Mouse (Mus musculus): Measurements from ENCODE around the gene Adgrd1. TPM values are rescaled to one million over a fixed set of nuclear protein-coding genes. Genes with fewer than 3 reads are reported as not detected.

The Adgrd1 gene
- polyA plus RNA-seq, 1 experiment from 2014 or later, result not detected

GRCm38 (mm10) chr5:129161372-129162051, 65.0 kb downstream of the Adgrd1 start:
- 85% methylated on average over 11 of the region's 11 CpGs for WGBS (ENCODE audit: missing documents)
- Histone ChIP-seq H3K27ac (no peak overlapping the region), H3K36me3 (ENCODE audit: inconsistent target) (no peaks in the 10 kb centered on the region), H3K79me2 (ENCODE audit: inconsistent target) (no peaks in the 10 kb centered on the region), H3K4me3 (ENCODE audit: inconsistent target) (no peak overlapping the region)

- no peak overlapping the region for H3K4me3 ChIP-seq (ENCODE audit: inconsistent target)
- H3K27ac ChIP-seq, result no peak overlapping the region
- H3K79me2 ChIP-seq (ENCODE audit: inconsistent target), result no peaks in the 10 kb centered on the region
- WGBS (ENCODE audit: missing documents), result 95% methylated on average over 8 of the region's 8 CpGs
- H3K36me3 ChIP-seq (ENCODE audit: inconsistent target), result no peaks in the 10 kb centered on the region
These were observed 66.9 kb downstream of the Adgrd1 start for GRCm38 (mm10) chr5:129163416-129163815.

- no peak overlapping the region for H3K4me3 ChIP-seq (ENCODE audit: inconsistent target)
- 59% methylated on average over 10 of the region's 10 CpGs for WGBS (ENCODE audit: missing documents)
These were observed 67.5 kb downstream of the Adgrd1 start for GRCm38 (mm10) chr5:129164091-129164490.

GRCm38 (mm10) chr5:129164911-129165584, 68.5 kb downstream of the Adgrd1 start:
- Histone ChIP-seq H3K79me2 (ENCODE audit: inconsistent target) (no peaks in the 10 kb centered on the region), H3K27ac (no peak overlapping the region), H3K36me3 (ENCODE audit: inconsistent target) (no peaks in the 10 kb centered on the region), H3K4me3 (ENCODE audit: inconsistent target) (no peak overlapping the region)
- WGBS (ENCODE audit: missing documents), result 87% methylated on average over 10 of the region's 10 CpGs

More at GRCm38 (mm10) chr5:129164091-129164490, 67.5 kb downstream of the Adgrd1 start:
- Histone ChIP-seq H3K27ac (no peak overlapping the region), H3K79me2 (ENCODE audit: inconsistent target) (no peaks in the 10 kb centered on the region), H3K36me3 (ENCODE audit: inconsistent target) (no peaks in the 10 kb centered on the region)

GRCm38 (mm10) chr5:129165595-129165994, 69.0 kb downstream of the Adgrd1 start:
- Histone ChIP-seq H3K36me3 (ENCODE audit: inconsistent target) (no peaks in the 10 kb centered on the region), H3K79me2 (ENCODE audit: inconsistent target) (no peaks in the 10 kb centered on the region), H3K27ac (no peak overlapping the region), H3K4me3 (ENCODE audit: inconsistent target) (no peak overlapping the region)
- 91% methylated on average over 7 of the region's 7 CpGs for WGBS (ENCODE audit: missing documents)

- no peaks in the 10 kb centered on the region for H3K79me2 ChIP-seq (ENCODE audit: inconsistent target)
- H3K27ac ChIP-seq, result no peak overlapping the region
- no peak overlapping the region for H3K4me3 ChIP-seq (ENCODE audit: inconsistent target)
- 63% methylated on average over 5 of the region's 5 CpGs for WGBS (ENCODE audit: missing documents)
- no peaks in the 10 kb centered on the region for H3K36me3 ChIP-seq (ENCODE audit: inconsistent target)
These were observed 72.5 kb downstream of the Adgrd1 start for GRCm38 (mm10) chr5:129169090-129169489.

- H3K27ac ChIP-seq, result no peak overlapping the region
- WGBS (ENCODE audit: missing documents), result 73% methylated on average over 4 of the region's 4 CpGs
- no peaks in the 10 kb centered on the region for H3K36me3 ChIP-seq (ENCODE audit: inconsistent target)
These were observed 73.0 kb downstream of the Adgrd1 start for GRCm38 (mm10) chr5:129169567-129169966.

GRCm38 (mm10) chr5:129172533-129172932, 76.0 kb downstream of the Adgrd1 start:
- H3K79me2 ChIP-seq (ENCODE audit: inconsistent target), result no peaks in the 10 kb centered on the region
- H3K36me3 ChIP-seq (ENCODE audit: inconsistent target), result no peaks in the 10 kb centered on the region
- H3K27ac ChIP-seq, result no peak overlapping the region
- H3K4me3 ChIP-seq (ENCODE audit: inconsistent target), result no peak overlapping the region
- 56% methylated on average over 6 of the region's 6 CpGs for whole genome bisulfite sequencing (ENCODE audit: missing documents)

More at GRCm38 (mm10) chr5:129169567-129169966, 73.0 kb downstream of the Adgrd1 start:
- no peak overlapping the region for H3K4me3 ChIP-seq (ENCODE audit: inconsistent target)
- H3K79me2 ChIP-seq (ENCODE audit: inconsistent target), result no peaks in the 10 kb centered on the region

GRCm38 (mm10) chr5:129175925-129176324, 79.4 kb downstream of the Adgrd1 start:
- no peaks in the 10 kb centered on the region for H3K79me2 ChIP-seq (ENCODE audit: inconsistent target)
- no peak overlapping the region for H3K4me3 ChIP-seq (ENCODE audit: inconsistent target)
- 72% methylated on average over 3 of the region's 3 CpGs for WGBS (ENCODE audit: missing documents)
- H3K36me3 ChIP-seq (ENCODE audit: inconsistent target), result no peaks in the 10 kb centered on the region
- H3K27ac ChIP-seq, result no peak overlapping the region

- H3K79me2 ChIP-seq (ENCODE audit: inconsistent target), result no peaks in the 10 kb centered on the region
- H3K27ac ChIP-seq, result no peak overlapping the region
- WGBS (ENCODE audit: missing documents), result 32% methylated on average over 14 of the region's 14 CpGs
- peak overlapping the region; percentile 11; the same call in 1 of the 2 replicates for H3K4me3 ChIP-seq (ENCODE audit: inconsistent target)
- H3K36me3 ChIP-seq (ENCODE audit: inconsistent target), result no peaks in the 10 kb centered on the region
These were observed 81.4 kb downstream of the Adgrd1 start for GRCm38 (mm10) chr5:129177697-129178511.

- no peak overlapping the region for H3K27ac ChIP-seq
- 95% methylated on average over 6 of the region's 6 CpGs for WGBS (ENCODE audit: missing documents)
These were observed 82.8 kb downstream of the Adgrd1 start for GRCm38 (mm10) chr5:129179356-129179755.

GRCm38 (mm10) chr5:129179995-129180714, 83.6 kb downstream of the Adgrd1 start:
- no peak overlapping the region for H3K27ac ChIP-seq
- no peak overlapping the region for H3K4me3 ChIP-seq (ENCODE audit: inconsistent target)
- no peaks in the 10 kb centered on the region for H3K79me2 ChIP-seq (ENCODE audit: inconsistent target)
- H3K36me3 ChIP-seq (ENCODE audit: inconsistent target), result no peaks in the 10 kb centered on the region
- WGBS (ENCODE audit: missing documents), result 69% methylated on average over 16 of the region's 17 CpGs

More at GRCm38 (mm10) chr5:129179356-129179755, 82.8 kb downstream of the Adgrd1 start:
- H3K79me2 ChIP-seq (ENCODE audit: inconsistent target), result no peaks in the 10 kb centered on the region
- H3K36me3 ChIP-seq (ENCODE audit: inconsistent target), result no peaks in the 10 kb centered on the region
- no peak overlapping the region for H3K4me3 ChIP-seq (ENCODE audit: inconsistent target)

- no peaks in the 10 kb centered on the region for H3K79me2 ChIP-seq (ENCODE audit: inconsistent target)
- no peaks in the 10 kb centered on the region for H3K36me3 ChIP-seq (ENCODE audit: inconsistent target)
- H3K27ac ChIP-seq, result no peak overlapping the region
- WGBS (ENCODE audit: missing documents), result 91% methylated on average over 13 of the region's 13 CpGs
- H3K4me3 ChIP-seq (ENCODE audit: inconsistent target), result no peak overlapping the region
These were observed 84.2 kb downstream of the Adgrd1 start for GRCm38 (mm10) chr5:129180715-129181228.

- 87% methylated on average over 5 of the region's 5 CpGs for WGBS (ENCODE audit: missing documents)
- Histone ChIP-seq H3K27ac (no peak overlapping the region), H3K36me3 (ENCODE audit: inconsistent target) (no peaks in the 10 kb centered on the region), H3K4me3 (ENCODE audit: inconsistent target) (no peak overlapping the region), H3K79me2 (ENCODE audit: inconsistent target) (no peaks in the 10 kb centered on the region)
These were observed 84.9 kb downstream of the Adgrd1 start for GRCm38 (mm10) chr5:129181450-129181849.
